Mouse (Mus musculus): ENCODE data around the gene Afmid.

The Afmid gene

GRCm38 (mm10) chr11:117878892-117879291, 53.2 kb downstream of the Afmid start:
- in situ Hi-C loops (cut with MseI, MboI) = no loop called here

- in situ Hi-C loops (cut with MseI, MboI) = no loop called here
Observed at GRCm38 (mm10) chr11:117879676-117880075, 54.0 kb downstream of the Afmid start.

- in situ Hi-C loops (cut with MseI, MboI) = no loop called here
Observed at GRCm38 (mm10) chr11:117880336-117880976, 54.7 kb downstream of the Afmid start.

- in situ Hi-C loops (cut with MseI, MboI) = no loop called here
Observed at GRCm38 (mm10) chr11:117880977-117881358, 55.2 kb downstream of the Afmid start.

- in situ Hi-C loops (cut with MseI, MboI) = no loop called here
Observed at GRCm38 (mm10) chr11:117881787-117882186, 56.1 kb downstream of the Afmid start.

- in situ Hi-C loops (cut with MseI, MboI) = no loop called here
Observed at GRCm38 (mm10) chr11:117882208-117882607, 56.5 kb downstream of the Afmid start.

GRCm38 (mm10) chr11:117886000-117886399, 60.3 kb downstream of the Afmid start:
- in situ Hi-C loops (cut with MseI, MboI) = no loop called here

- in situ Hi-C loops (cut with MseI, MboI) = no loop called here
Observed at GRCm38 (mm10) chr11:117888168-117888852, 62.6 kb downstream of the Afmid start.

GRCm38 (mm10) chr11:117888853-117889822, 63.4 kb downstream of the Afmid start:
- in situ Hi-C loops (cut with MseI, MboI) = no loop called here

Data from mouse trophoblast stem cell (cell line).